Mouse (Mus musculus): ENCODE data around the gene Pnrc2.

Gene Pnrc2

GRCm38 (mm10) chr4:135873526-135874202, at the start of gene Pnrc2:
Gene Pnrc2, minus strand, starts transcription at chr4:135873850.
- DNase-seq (ENCODE audit: low read depth, low spot score): peak; percentile 92

GRCm38 (mm10) chr4:135922190-135922589, 48.5 kb upstream of the Pnrc2 start:
- no peak for DNase-seq (ENCODE audit: low read depth, low spot score)

- no peak for DNase-seq (ENCODE audit: low read depth, low spot score)
These were observed 47.8 kb upstream of the Pnrc2 start for GRCm38 (mm10) chr4:135921257-135922120.

- DNase-seq (ENCODE audit: low read depth, low spot score): peak; percentile 92
These were observed 46.9 kb upstream of the Pnrc2 start, which contains the start of gene Fuca1 for GRCm38 (mm10) chr4:135920304-135921241. Gene Fuca1, plus strand, starts transcription at chr4:135920735.

GRCm38 (mm10) chr4:135919280-135919639, 45.6 kb upstream of the Pnrc2 start:
- DNase-seq (ENCODE audit: low read depth, low spot score): no peak

GRCm38 (mm10) chr4:135918635-135919279, 45.1 kb upstream of the Pnrc2 start:
- no peak for DNase-seq (ENCODE audit: low read depth, low spot score)

- no peak for DNase-seq (ENCODE audit: low read depth, low spot score)
These were observed 39.8 kb upstream of the Pnrc2 start for GRCm38 (mm10) chr4:135913433-135913832.

GRCm38 (mm10) chr4:135912835-135913234, 39.2 kb upstream of the Pnrc2 start:
- no peak for DNase-seq (ENCODE audit: low read depth, low spot score)

- DNase-seq (ENCODE audit: low read depth, low spot score): no peak
These were observed 38.5 kb upstream of the Pnrc2 start for GRCm38 (mm10) chr4:135912164-135912563.

GRCm38 (mm10) chr4:135911531-135911930, 37.9 kb upstream of the Pnrc2 start:
- no peak for DNase-seq (ENCODE audit: low read depth, low spot score)

- DNase-seq (ENCODE audit: low read depth, low spot score): no peak
These were observed 35.8 kb upstream of the Pnrc2 start for GRCm38 (mm10) chr4:135909326-135910066.

GRCm38 (mm10) chr4:135906633-135907032, 33.0 kb upstream of the Pnrc2 start:
- DNase-seq (ENCODE audit: low read depth, low spot score): no peak

GRCm38 (mm10) chr4:135904810-135905209, 31.2 kb upstream of the Pnrc2 start:
- no peak for DNase-seq (ENCODE audit: low read depth, low spot score)

GRCm38 (mm10) chr4:135902606-135903242, 29.1 kb upstream of the Pnrc2 start:
- no peak for DNase-seq (ENCODE audit: low read depth, low spot score)

- no peak for DNase-seq (ENCODE audit: low read depth, low spot score)
These were observed 26.4 kb upstream of the Pnrc2 start for GRCm38 (mm10) chr4:135900008-135900407.

GRCm38 (mm10) chr4:135899050-135899448, 25.4 kb upstream of the Pnrc2 start:
- no peak for DNase-seq (ENCODE audit: low read depth, low spot score)

- DNase-seq (ENCODE audit: low read depth, low spot score): no peak
These were observed 24.9 kb upstream of the Pnrc2 start for GRCm38 (mm10) chr4:135898380-135899049.

- DNase-seq (ENCODE audit: low read depth, low spot score): no peak
These were observed 22.5 kb upstream of the Pnrc2 start for GRCm38 (mm10) chr4:135896157-135896556.

GRCm38 (mm10) chr4:135895071-135895571, 21.5 kb upstream of the Pnrc2 start, which contains the start of gene Cnr2:
Gene Cnr2, plus strand, starts transcription at chr4:135895394.
- DNase-seq (ENCODE audit: low read depth, low spot score): no peak
